Mouse (Mus musculus) MEL (cell line): ENCODE data around the gene Gnai1. TPM values are rescaled to one million over a fixed set of nuclear protein-coding genes. Genes with fewer than 3 reads are reported as not detected.

Experiments
- DNase-seq: peaks from one replicate; pipeline ENCODE4 v3.0.0; 2011; ENCODE audit warnings: low read depth, low spot score
- H3K27ac ChIP-seq: 2 replicates; pipeline ENCODE4 v1.5.1; 2012; ENCODE audit warnings: low read depth, mild to moderate bottlenecking, control low read depth, low read length, moderate library complexity; ENCODE audit not compliant: control insufficient read depth
- H3K27me3 ChIP-seq, 2 experiments: fragments of 150-350 bp in 1 of 2; sonication (generic) in 1 of 2; 2 replicates each; pipeline ENCODE4 v1.6.1; 2012; ENCODE audit warnings: low read length in 2 of 2, mild to moderate bottlenecking in 2 of 2, improper control_type of control experiment in 1 of 2, moderate library complexity in 1 of 2; ENCODE audit not compliant: insufficient read depth in 2 of 2, control insufficient read depth in 1 of 2
- H3K36me3 ChIP-seq, 2 experiments: 2 replicates each; pipeline ENCODE4 v1.6.1; 2012 to 2014; ENCODE audit warnings: low read length in 2 of 2, improper control_type of control experiment in 1 of 2, inconsistent platforms in 1 of 2, mild to moderate bottlenecking in 1 of 2; ENCODE audit not compliant: insufficient read depth in 2 of 2, control insufficient read depth in 1 of 2
- H3K4me1 ChIP-seq, 2 experiments: fragments of 150-350 bp in 1 of 2; sonication (generic) in 1 of 2; 2 replicates each; pipeline ENCODE4 v1.6.1; 2012; ENCODE audit warnings: low read length in 2 of 2, improper control_type of control experiment in 1 of 2, mild to moderate bottlenecking in 1 of 2; ENCODE audit not compliant: insufficient read depth in 2 of 2, control insufficient read depth in 1 of 2
- H3K4me3 ChIP-seq, 2 experiments: fragments of 150-350 bp in 1 of 2; sonication (generic) in 1 of 2; 2 replicates each; pipeline ENCODE4 v1.5.1; 2012; ENCODE audit warnings: low read depth in 2 of 2, low read length in 2 of 2, mild to moderate bottlenecking in 2 of 2, moderate library complexity in 2 of 2, control low read depth in 1 of 2, improper control_type of control experiment in 1 of 2; ENCODE audit not compliant: control insufficient read depth in 1 of 2, insufficient read depth in 1 of 2
- H3K79me2 ChIP-seq: 2 replicates; pipeline ENCODE4 v1.6.1; 2012; ENCODE audit warnings: mild to moderate bottlenecking, low read length, moderate library complexity; ENCODE audit not compliant: control insufficient read depth, poor library complexity, insufficient read depth
- H3K9ac ChIP-seq: 2 replicates; pipeline ENCODE4 v1.6.1; 2012; ENCODE audit warnings: low read depth, mild to moderate bottlenecking, control low read depth, low read length, moderate library complexity; ENCODE audit not compliant: control insufficient read depth, poor library complexity, severe bottlenecking
- H3K9me3 ChIP-seq: fragments of 150-350 bp; sonication (generic); replicated peaks from 2 replicates; pipeline ENCODE4 v1.6.1; 2012; ENCODE audit warnings: mild to moderate bottlenecking, low read length, improper control_type of control experiment, moderate library complexity; ENCODE audit not compliant: insufficient read depth
- CHD1 ChIP-seq: IDR thresholded peaks from 2 replicates; pipeline ENCODE4 v1.6.1; 2012; ENCODE audit warnings: low read depth, mild to moderate bottlenecking, inconsistent platforms, low read length, improper control_type of control experiment
- CTCF ChIP-seq, 3 experiments: IDR thresholded peaks in 2 of 3; conservative IDR thresholded peaks in 1 of 3; 2 replicates each; pipeline ENCODE4 v1.5.1; 2011 to 2012; ENCODE audit warnings: low read length in 3 of 3, low read depth in 2 of 3, mild to moderate bottlenecking in 2 of 3, improper control_type of control experiment in 1 of 3, inconsistent platforms in 1 of 3, mixed read lengths in 1 of 3, moderate library complexity in 1 of 3; ENCODE audit not compliant: control insufficient read depth in 1 of 3, insufficient read depth in 1 of 3, poor library complexity in 1 of 3, severe bottlenecking in 1 of 3
- E2F4 ChIP-seq: IDR thresholded peaks from 2 replicates; pipeline ENCODE4 v1.6.1; 2011; ENCODE audit warnings: low read depth, low read length, improper control_type of control experiment, borderline replicate concordance
- EP300 ChIP-seq, 2 experiments: IDR thresholded peaks; 2 replicates each; pipeline ENCODE4 v1.6.1; 2011; ENCODE audit warnings: improper control_type of control experiment in 2 of 2, low read length in 2 of 2, low read depth in 1 of 2, mild to moderate bottlenecking in 1 of 2
- ETS1 ChIP-seq: IDR thresholded peaks from 2 replicates; pipeline ENCODE4 v1.6.1; 2012; ENCODE audit warnings: low read depth, mild to moderate bottlenecking, inconsistent platforms, low read length, improper control_type of control experiment, moderate library complexity
- KAT2A ChIP-seq: conservative IDR thresholded peaks from 2 replicates; pipeline ENCODE4 v1.6.1; 2012; ENCODE audit warnings: low read depth, low read length, improper control_type of control experiment, inconsistent platforms
- MAFK ChIP-seq: IDR thresholded peaks from 2 replicates; pipeline ENCODE4 v1.6.1; 2011; ENCODE audit warnings: low read depth, mild to moderate bottlenecking, low read length, improper control_type of control experiment, borderline replicate concordance
- MAX ChIP-seq: IDR thresholded peaks from 2 replicates; pipeline ENCODE4 v1.6.1; 2011; ENCODE audit warnings: low read length, improper control_type of control experiment
- MYC ChIP-seq: IDR thresholded peaks from 2 replicates; pipeline ENCODE4 v1.6.1; 2011; ENCODE audit warnings: low read depth, mild to moderate bottlenecking, low read length, improper control_type of control experiment, moderate library complexity
- NELFE ChIP-seq: IDR thresholded peaks from 2 replicates; pipeline ENCODE4 v1.6.1; 2011; ENCODE audit warnings: low read depth, low read length, improper control_type of control experiment
- POLR2A ChIP-seq, 2 experiments: IDR thresholded peaks; 2 replicates each; pipeline ENCODE4 v1.6.1; 2011 to 2012; ENCODE audit warnings: low read length in 2 of 2, mild to moderate bottlenecking in 2 of 2, control low read depth in 1 of 2, improper control_type of control experiment in 1 of 2, low read depth in 1 of 2, moderate library complexity in 1 of 2; ENCODE audit not compliant: control insufficient read depth in 1 of 2, insufficient read depth in 1 of 2, poor library complexity in 1 of 2
- POLR2AphosphoS2 ChIP-seq: IDR thresholded peaks from 2 replicates; pipeline ENCODE4 v1.6.1; 2011; ENCODE audit warnings: low read length, improper control_type of control experiment
- POLR2AphosphoS5 ChIP-seq: IDR thresholded peaks from 2 replicates; pipeline ENCODE4 v1.6.1; 2012; ENCODE audit warnings: low read depth, borderline replicate concordance, mild to moderate bottlenecking, inconsistent platforms, low read length, moderate library complexity, mixed read lengths
- TBP ChIP-seq: IDR thresholded peaks from 2 replicates; pipeline ENCODE4 v1.8.0; 2011; ENCODE audit warnings: low read depth, low read length, improper control_type of control experiment
- USF1 ChIP-seq: IDR thresholded peaks from 2 replicates; pipeline ENCODE4 v1.6.1; 2014; ENCODE audit warnings: low read depth, mild to moderate bottlenecking, inconsistent platforms, low read length, improper control_type of control experiment, moderate library complexity
- ZKSCAN1 ChIP-seq: IDR thresholded peaks from 2 replicates; pipeline ENCODE4 v1.6.1; 2012; ENCODE audit warnings: low read depth, mild to moderate bottlenecking, inconsistent platforms, low read length, improper control_type of control experiment, moderate library complexity
- ZNF384 ChIP-seq: IDR thresholded peaks from 2 replicates; pipeline ENCODE4 v1.6.1; 2012; ENCODE audit warnings: low read depth, mild to moderate bottlenecking, inconsistent platforms, low read length, improper control_type of control experiment
- polyA plus RNA-seq, 2 experiments: library from polyadenylated mRNA; stranded (reverse) in 1 of 2; unstranded in 1 of 2; fragments of >175 nt in 1 of 2; fragments of >200 nt in 1 of 2; gene quantifications; 2 replicates each; pipeline versions ENCODE4 v1.2.1 to v1.2.4; 2012; ENCODE audit warnings: low replicate concordance in 2 of 2, low read depth in 1 of 2; ENCODE audit not compliant: insufficient read length in 2 of 2, insufficient read depth in 1 of 2, missing spikeins in 1 of 2
- total RNA-seq: library from RNA; depleted of rRNA; stranded (reverse); fragments of 300-350 nt; gene quantifications from 2 replicates; pipeline ENCODE4 v1.2.3, GENCODE M21; 2012

The Gnai1 gene
- total and polyA plus RNA-seq, 3 experiments = not detected

DNA sequence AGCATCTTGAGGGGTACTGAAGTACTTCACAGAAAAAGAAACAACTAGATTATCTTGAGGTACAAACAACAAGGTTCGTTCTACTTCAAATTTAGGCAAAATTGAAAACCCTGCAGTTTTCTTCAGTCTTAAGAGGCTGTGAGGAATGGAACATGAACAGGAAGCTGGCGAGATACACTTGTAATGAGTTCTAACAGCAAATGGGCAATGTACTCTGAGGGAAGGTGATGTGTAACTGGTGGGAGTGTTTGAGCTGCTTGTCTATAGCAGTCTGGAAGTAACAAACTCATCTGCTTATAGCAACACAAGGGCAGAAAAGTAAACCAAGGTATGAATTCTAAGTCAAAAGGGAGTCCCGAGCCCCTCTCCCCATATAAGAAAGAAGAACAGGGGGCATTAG lies 78.1 kb downstream of the Gnai1 start:
- H3K27ac ChIP-seq = no peak overlapping the region
- H3K9me3 ChIP-seq = no peaks in the 10 kb centered on the region; the same call in 1 of the 2 replicates
- no peaks in the 10 kb centered on the region for H3K79me2 ChIP-seq
- H3K27me3 ChIP-seq = no peaks in the 10 kb centered on the region
- no peaks in the 10 kb centered on the region for H3K4me1 ChIP-seq
- no peaks in the 10 kb centered on the region for H3K36me3 ChIP-seq
- no peak overlapping the region for H3K9ac ChIP-seq
- TF ChIP-seq ZNF384 (no peak), TBP (no peak), MAFK (no peak), POLR2AphosphoS5 (no peak), NELFE (no peak), CHD1 (no peak), CTCF (IDR thresholded peaks at IDR 0.05 in 2 of 3, conservative IDR thresholded peaks at IDR 0.05 in 1 of 3; ENCODE audit: control insufficient read depth in 1 of 3, insufficient read depth in 1 of 3, low read depth in 2 of 3, low read length in 3 of 3, poor library complexity in 1 of 3, severe bottlenecking in 1 of 3) (no peak), USF1 (no peak), POLR2A (IDR thresholded peaks at IDR 0.05; ENCODE audit: control insufficient read depth in 1 of 2, insufficient read depth in 1 of 2, low read depth in 1 of 2, low read length in 2 of 2, poor library complexity in 1 of 2) (no peak), MYC (no peak), MAX (no peak), ZKSCAN1 (no peak)
- TF ChIP-seq, all 39 proteins: peak for 0
- DNase-seq = no peak
- no peak overlapping the region for H3K4me3 ChIP-seq

- H3K9ac ChIP-seq = no peak overlapping the region
- no peak for DNase-seq
- no peak overlapping the region for H3K27ac ChIP-seq
- no peaks in the 10 kb centered on the region for H3K36me3 ChIP-seq
- H3K9me3 ChIP-seq = no peaks in the 10 kb centered on the region
- no peak for TF ChIP-seq E2F4
- TF ChIP-seq EP300 (IDR thresholded peaks at IDR 0.05; ENCODE audit: low read depth in 1 of 2, low read length in 2 of 2) = no peak
- TF ChIP-seq KAT2A = no peak
- no peak for TF ChIP-seq ETS1
- no peak for TF ChIP-seq CTCF (IDR thresholded peaks at IDR 0.05 in 2 of 3, conservative IDR thresholded peaks at IDR 0.05 in 1 of 3; ENCODE audit: control insufficient read depth in 1 of 3, insufficient read depth in 1 of 3, low read depth in 2 of 3, low read length in 3 of 3, poor library complexity in 1 of 3, severe bottlenecking in 1 of 3)
- TF ChIP-seq POLR2AphosphoS2 = no peak
- TF ChIP-seq NELFE = no peak
- H3K79me2 ChIP-seq = no peaks in the 10 kb centered on the region
- H3K4me3 ChIP-seq = no peak overlapping the region
- no peaks in the 10 kb centered on the region for H3K27me3 ChIP-seq
- no peaks in the 10 kb centered on the region for H3K4me1 ChIP-seq
Measured at GRCm38 (mm10) chr5:18274352-18274940, 85.7 kb downstream of the Gnai1 start.
